Mouse (Mus musculus): ENCODE data around the gene Limk1.
"Not testable (repeated sequence)": the region's sequence is repeated elsewhere in the genome, so short reads cannot be mapped to it uniquely, and the experiment has no call there.

Limk1 gene

DNA sequence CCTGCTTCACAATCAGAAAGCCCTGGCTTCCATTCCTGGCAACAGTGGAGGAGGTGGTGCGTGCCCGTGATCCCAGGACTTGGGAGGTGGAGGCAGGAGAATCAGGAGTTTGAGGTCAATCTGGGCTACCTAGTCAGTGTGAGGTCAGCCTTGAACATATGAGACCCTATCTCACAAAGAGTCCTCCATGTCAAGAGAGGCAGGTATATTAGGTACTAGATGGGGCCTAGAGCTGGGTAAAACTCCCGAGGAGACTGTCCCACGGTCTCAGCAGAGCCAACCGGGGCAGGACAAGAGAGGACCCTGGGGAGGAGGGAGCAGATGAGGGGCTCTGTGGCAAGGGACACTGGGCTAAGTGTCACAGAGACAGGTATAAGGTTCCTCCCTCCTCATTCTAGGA, 10.9 kb downstream of the Limk1 start:
- DNase-seq (ENCODE audit: low spot score in 2 of 2) = no peak

DNA sequence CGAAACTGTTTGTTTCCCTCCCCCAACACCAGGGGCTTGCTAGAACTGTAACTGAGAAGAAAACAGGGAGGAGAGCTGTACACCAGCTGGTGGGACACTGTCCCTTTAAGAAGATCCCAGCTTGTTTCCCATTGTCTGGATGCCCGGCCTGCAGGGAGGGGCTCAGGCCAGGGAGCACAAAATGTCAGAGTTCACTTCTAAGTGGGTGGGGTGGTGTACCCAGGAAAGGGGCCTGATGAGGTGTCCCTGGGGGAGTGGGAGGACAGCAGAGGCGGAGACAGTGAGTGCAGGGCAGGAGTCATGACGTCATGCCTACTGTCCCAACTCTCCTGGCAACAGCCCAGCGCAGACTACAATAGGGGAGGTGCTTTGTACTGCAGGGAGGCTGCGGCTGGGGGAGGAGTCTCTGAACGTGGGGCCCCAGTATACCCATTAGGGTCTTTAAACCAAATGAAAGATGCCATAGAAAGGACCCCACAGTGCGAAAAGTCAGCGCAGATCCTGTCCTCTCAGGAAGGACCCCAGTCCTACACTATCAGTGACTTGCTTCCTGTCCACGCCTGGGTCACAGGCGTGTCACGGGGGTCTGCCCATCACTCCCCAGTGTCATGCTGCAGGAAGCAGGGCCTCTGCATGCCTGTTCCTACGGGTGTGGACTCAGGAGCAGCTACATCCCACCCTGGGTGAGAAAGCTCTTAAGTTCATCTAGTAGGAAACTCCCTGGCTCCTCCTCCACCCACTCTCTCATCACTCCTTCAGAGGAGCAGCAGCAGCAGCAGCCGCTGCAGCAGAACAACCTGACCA, 12.2 kb downstream of the Limk1 start:
- peak; percentile 55 to 79 for DNase-seq (ENCODE audit: low spot score in 2 of 2)

DNA sequence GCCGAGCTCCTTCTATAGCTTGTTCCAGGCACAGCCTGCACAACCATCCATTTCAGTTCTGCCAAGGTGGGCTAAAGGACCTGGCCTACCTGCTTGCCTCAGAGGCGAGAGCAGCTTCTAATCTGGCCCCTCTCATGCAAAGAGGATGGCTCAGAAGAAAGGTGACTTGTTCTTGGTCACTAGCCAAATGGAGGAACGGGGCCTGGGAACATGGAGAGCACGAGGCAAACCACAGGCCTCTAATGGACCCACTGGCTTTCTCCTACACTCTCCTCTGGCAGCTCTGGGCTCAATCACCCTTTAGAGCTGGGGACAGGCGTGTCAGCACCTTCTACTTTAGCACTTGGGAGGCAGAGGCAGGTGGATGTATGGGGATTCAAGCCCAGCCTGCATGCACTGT, 13.4 kb downstream of the Limk1 start:
- DNase-seq (ENCODE audit: low spot score in 2 of 2) = no peak

DNA sequence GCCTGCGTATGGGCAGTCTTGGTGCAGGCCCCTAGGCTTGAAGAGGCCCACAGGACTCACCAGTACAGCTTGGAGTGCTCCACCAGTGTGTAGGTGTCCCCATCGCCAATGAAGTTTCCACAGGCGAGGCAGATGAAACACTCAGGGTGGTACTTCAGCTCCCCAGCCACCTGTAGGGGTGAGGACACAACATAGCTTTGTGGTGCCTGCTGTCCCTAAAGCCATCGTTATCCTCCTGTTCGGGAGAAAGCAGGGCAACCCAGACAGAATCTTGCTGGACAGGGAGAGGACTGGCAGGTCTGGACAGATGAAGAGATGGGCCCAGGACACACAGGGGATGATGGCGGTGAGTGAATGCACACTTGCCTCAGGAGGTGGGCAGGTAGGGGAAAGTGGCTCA, 15.8 kb downstream of the Limk1 start:
- no peak for DNase-seq (ENCODE audit: low spot score in 2 of 2)

DNA sequence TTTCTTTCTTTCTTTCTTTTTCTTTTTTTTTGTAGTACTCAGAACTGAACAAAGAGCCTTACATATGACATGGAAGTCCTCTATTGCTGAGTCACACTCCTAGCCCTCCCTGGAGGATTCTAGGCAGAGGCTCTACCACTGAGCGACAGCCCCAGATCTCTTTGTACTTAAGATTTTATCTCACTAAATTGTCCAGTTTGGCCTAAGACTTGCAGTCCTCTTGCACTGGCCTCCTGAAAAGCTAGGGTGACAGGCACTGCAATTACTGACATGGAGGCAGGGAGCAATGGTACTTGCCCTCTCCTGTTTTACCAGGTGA, 16.2 kb downstream of the Limk1 start:
- no peak for DNase-seq (ENCODE audit: low spot score in 2 of 2)

DNA sequence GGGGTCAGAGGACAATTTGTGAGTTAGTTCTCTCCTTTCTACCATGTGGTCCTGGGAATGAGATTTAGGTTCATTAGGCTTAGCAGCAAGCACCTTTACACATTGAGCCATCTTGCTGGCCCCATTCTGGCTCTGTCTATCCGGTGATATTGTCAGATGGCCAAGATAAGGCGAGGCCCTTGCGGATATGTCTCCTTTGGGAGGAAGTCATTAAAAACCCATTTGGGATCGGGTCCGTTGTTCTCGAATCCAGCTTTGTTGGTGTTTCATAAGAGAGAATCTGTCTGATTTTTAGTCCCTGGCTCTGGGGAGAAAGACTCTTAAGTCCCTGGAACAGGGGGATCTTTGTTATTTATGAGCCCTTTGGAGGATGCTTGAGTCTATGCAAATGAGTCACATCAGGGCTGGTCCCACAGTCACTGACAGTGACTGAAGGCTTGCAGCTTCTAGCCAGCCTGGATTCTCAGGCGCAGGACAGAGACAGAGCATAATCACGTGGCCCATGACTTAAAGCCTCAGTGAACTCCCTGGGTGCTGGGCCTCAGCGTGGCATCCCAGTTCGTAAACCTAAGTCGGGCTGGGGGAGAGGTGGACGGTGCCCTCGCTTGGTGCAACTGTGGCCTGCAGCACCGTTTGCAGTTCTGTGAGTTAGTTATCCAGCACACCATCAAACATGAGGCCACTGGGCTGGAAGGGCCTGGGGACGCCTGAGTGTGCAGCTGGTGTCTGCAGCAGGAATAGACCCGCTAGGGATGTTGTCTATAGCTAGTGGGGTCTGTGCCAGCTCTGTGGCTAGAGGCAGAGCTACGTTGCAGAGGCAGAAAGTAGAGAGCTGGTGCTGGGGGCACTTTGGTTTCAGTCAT, 16.8 kb downstream of the Limk1 start:
- DNase-seq (ENCODE audit: low spot score in 2 of 2) = no peak

DNA sequence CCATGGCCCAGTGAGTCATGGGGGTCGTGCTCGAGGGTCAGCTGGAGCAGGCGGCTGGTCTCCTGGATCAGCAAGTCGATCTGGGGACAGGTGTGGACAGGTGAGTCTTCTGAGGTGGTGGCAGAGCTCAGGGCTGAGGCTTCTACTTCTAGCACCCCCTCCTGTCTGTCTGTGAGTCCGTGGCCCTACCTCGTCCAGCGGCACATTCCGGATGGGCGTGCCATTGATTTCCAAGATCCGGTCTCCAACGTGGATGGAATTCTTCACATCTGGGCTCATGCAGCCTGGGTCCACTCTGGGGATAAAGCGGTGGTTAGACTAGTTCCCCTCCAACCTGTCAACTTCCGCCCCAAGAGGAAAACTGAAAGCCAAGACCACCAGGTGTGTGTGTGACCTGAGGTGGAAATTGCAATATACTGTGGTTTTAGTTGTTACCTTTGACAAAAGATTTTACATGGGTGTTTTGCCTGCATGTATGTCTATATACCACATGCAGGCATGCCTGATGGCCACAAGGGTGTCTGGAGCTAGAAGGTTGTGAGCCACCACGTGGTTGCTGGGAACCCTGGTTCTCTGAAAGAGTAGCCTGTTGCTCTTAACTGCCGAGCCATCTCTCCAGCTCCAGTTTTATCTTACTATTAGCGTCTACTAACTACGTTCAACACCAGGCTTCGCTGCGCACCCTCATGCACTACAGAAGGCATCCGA, 19.2 kb downstream of the Limk1 start:
- no peak for DNase-seq (ENCODE audit: low spot score in 2 of 2)

DNA sequence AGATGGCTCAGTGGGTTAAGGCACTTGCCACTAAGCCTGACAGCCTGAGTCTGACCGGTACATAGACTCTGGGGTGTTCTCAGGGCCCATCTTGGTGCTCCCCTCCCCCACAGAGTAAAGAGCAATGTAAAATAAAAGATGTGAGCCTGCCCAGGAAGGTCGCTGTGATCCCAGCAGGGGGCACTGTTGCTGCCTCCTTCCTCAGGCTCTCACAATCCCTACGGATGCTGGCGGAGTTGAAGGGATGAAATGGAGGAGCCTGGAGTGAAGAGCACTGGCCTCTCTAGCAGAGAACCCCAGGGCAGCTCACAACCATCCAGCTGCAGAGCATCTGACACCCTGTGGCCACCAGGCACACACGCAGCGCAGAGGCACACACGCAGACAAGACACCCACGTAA, 19.9 kb downstream of the Limk1 start:
- no peak for DNase-seq (ENCODE audit: low spot score in 2 of 2)

DNA sequence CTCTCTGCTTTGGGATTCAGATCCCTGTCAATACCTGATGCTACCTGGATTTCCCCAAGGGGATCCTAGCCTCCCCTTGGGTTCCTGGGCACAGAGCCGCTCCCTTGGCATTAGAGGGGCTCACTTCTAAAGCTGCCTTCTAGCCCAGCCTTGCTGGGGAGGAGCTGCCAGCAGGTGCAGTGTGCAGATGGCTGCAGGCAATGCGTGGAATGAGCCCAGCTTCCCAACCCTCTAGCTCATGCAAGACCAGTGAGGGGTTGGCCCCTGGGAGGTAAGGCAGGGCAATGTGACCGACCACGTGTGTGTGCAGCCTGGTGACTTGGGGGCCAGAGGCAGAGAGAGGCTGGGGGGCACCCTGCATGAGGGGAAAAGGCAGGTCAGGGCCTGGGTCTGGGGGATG, 31.7 kb downstream of the Limk1 start:
- DNase-seq (ENCODE audit: low spot score in 2 of 2) = no peak

DNA sequence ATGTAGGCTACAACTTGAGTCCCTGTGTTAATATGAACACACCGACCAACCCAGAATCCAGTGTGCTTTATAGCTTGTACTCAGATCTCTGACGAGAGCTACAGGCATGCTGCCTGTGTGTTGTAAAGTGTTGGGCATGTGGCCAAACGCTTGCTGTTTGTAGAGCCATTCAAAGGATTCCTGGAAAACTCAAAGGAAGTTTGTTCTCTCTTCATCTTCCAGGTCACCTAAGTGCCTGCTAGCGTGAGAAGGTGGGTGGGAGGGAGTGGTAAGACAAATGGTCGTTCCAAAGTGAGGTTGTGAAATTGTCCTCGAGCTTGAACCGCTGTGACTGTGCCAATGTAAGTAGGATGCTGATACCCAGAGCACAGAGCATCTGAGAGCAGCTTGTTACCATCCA, 36.4 kb downstream of the Limk1 start:
- no peak for DNase-seq (ENCODE audit: low spot score in 2 of 2)

DNA sequence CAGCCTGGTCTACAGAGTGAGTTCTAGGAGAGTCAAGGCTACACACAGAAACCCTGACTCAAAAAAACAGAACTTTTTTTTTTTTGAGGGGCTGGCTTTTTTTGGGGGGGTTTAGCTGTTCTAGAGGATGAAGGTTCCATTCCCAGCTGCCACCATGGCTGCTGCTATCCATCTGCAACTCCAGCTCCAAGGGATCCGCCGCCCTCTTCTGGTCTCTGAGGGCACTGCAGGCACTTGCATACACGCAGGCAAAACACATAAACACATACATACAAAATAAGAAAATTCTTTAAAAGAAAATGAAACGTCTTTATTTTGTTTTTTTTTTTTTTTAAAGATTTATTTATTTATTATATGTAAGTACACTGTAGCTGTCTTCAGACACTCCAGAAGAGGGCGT, 37.5 kb downstream of the Limk1 start:
- no peak for DNase-seq (ENCODE audit: low spot score in 2 of 2)

DNA sequence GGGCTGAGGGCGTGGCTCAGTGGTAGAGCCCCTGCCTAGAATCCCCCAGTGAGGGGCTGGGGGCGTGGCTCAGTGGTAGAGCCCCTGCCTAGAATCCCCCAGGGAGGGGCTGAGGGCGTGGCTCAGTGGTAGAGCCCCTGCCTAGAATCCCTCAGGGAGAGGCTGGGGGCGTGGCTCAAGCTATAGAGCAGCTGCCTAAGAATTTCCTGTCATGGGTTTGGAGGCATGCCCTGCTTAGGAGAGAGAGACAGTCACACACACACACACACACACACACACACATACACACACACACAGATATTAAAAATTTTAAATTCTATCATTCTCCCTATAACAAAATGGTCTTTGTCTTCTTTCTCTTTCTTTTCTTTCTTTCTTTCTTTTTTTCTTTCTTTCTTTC, 39.4 kb downstream of the Limk1 start:
- DNase-seq (ENCODE audit: low spot score in 2 of 2) = not testable (repeated sequence)

DNA sequence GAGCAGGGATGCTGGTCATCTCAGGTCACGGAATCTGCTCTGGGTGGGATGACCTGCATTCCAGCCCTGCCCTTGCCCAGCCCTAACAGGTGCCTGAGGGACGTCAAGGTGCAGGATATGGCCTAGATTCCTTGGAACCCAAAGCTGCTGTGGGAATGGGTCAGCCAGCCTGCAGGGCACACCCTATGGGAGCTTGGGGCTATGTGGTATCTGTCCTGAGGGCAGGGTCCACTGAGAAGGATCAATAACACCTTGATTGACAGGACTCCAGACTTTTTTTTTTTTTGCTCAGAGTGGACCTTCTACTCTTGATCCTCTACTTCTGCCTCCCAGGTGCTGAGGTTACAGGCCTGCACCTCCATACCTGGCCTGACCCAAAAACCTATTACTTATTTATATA, 41.0 kb downstream of the Limk1 start:
- DNase-seq (ENCODE audit: low spot score in 2 of 2) = no peak

DNA sequence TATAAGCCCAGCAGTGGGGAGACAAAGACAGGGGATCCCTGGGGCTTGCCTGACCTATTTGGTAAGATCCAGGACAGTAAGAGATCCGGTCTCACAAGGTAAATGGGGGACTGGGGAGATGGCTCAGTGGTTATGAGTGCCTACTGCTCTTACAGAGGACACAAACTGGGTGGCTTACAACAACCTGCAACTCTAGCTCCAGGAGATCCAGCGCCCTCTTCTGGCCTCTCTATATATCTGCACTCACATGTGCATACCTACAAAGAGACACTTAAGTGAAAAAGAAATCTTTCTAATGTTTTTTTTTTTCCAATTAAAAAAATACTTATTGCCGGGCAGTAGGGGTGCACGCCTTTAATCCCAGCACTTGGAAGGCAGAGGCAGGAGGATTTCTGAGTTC, 41.9 kb downstream of the Limk1 start:
- no peak for DNase-seq (ENCODE audit: low spot score in 2 of 2)

DNA sequence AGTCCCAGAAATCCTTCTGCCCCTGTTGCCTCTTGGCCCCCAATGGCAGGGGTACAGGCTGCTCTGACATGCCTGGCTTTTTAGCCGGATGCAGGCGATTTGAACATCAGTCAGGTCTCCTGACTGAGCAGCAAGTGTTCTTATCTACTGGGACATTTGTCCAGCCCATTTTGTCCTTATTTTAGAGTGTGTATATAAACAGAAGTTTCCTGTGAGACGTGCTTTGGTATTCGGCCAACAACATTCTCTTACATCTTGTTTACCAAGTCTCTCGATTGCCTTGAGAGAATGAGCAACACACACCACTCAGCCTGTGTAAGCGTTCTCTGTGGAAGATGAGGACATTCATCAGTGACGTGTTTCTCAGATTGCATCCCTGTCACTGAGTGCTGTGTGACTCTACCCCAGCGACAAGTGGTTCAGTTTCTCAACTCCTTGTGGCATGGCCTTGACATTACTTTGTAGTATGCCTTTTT, 43.7 kb downstream of the Limk1 start:
- DNase-seq (ENCODE audit: low spot score in 2 of 2) = no peak

DNA sequence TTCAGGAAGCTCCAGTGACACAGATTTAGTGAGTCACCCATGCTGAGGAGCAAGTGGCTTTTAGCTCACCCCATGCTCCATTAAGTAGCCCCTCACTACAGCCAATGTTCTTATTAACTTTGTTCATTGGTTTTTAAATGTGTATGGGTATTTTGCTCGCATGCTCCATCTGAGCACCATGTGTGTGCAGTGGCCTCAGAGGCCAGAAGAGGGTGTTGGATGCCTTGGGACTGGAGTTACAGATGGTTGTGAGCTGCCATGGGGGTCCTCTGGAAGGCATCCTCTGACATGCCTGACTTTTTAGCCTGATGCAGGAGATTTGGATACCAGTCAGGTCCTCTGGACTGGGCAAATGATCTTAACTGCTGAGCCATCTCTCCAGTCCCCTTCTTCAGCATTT, 44.3 kb downstream of the Limk1 start:
- DNase-seq (ENCODE audit: low spot score in 2 of 2) = no peak

DNA sequence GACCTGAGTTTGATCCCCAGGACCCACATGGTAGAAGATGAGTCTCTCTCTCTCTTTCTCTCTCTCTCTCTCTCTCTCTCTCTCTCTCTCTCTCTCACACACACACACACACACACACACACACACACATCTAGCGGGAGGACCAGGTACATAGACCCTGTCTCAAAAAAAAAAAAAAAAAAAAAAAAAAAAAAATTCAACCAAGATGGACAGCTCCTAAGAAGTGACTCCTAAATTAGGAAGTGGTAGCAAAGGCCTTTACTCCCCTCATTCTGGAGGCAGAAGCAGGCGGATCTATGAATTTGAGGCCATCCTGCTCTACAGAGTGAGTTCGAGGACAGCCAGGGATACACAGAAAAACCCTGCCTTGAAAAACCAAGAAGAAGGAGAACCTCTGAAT, 48.0 kb downstream of the Limk1 start:
- no peak for DNase-seq (ENCODE audit: low spot score in 2 of 2)

DNA sequence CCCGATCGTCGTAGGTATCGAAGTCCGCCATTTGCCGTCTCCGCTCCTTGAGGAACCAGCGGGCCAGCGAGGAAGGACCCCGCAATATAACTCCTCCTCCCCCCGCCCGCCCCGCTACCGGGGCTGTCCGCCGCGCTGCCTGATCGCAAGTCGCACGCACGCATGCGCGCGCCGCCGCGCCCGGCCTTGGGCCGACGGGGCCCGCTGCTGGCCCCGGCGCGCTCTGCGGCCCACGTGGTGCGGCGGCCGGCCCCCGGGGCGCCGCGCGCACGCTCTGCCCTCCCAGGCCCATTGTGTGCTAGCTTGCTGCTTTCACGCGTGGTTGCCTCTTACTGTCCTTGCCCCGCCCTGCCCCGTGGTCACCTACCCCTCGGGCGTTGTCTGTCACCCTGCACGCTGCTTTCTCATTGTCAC, 49.1 kb downstream of the Limk1 start, which contains the start of gene Eif4h:
Gene Eif4h, minus strand, starts transcription at position 222 of the 414 bp plus-strand sequence.
- peak; percentile 93 to 96 for DNase-seq (ENCODE audit: low spot score in 2 of 2)

DNA sequence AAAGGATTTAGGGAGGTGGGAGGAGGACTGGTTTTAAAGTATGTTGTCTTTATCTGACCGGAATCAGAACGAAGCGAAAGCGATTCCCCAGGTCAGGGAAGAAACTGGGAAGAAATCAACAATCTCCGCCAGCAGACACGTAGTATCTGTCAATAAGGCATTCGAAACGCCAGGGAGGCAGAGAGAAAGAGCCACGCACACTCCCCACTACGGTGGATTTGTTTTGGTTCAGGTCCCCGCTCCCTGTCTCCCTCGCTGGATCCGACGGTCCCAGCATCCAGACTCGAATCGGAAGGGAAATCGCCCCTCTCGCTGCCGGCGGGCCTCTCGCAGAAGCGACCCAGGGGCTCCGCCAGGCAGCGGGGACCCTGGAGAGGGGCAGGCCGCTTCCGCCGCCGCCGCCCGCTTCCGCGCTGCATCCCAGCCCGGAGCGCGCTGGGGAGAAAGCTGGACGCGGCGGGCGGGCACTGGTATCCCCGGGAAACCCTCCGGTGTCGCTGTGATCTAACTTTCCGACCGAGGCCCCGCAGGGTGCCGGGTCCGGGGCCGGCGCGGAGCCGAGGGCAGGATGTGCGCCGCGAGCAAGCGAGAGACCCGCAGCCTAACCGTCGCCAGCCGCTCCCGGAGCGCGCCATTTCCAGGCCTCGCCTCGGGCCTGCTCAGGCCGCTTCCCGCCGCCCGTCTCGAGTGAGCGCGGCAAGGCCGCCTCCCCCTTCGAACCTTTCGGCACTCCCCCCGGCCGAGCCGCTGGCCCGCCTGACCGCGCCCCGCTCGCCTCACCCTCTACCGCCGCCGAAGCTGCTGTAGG, 49.7 kb downstream of the Limk1 start:
- no peak for DNase-seq (ENCODE audit: low spot score in 2 of 2)

DNA sequence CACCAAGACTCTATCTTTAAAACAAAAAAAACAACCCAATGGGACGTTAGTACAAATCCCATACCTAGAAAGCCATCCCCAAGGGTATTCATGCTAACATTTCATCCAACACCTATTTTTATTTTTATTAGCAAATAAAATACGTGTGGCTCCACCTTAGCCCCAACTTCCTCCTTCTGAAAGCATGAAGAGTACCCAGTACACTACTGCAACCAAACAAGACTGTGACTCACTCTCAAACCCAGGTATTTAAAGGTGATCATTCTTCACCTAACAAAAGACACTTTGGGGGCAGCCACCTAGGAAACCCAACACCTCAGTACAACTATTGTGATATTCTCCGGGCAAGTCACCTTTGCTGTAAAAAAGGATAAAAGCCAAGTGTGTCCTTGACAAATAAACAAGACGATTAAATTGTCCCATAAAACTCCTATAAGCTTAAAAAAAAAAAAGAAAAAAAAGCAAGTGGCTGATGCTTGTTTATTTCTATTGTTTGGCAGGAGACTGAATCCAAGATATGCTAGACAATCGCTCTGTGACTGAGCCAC, 50.5 kb downstream of the Limk1 start:
- DNase-seq (ENCODE audit: low spot score in 2 of 2) = no peak

DNA sequence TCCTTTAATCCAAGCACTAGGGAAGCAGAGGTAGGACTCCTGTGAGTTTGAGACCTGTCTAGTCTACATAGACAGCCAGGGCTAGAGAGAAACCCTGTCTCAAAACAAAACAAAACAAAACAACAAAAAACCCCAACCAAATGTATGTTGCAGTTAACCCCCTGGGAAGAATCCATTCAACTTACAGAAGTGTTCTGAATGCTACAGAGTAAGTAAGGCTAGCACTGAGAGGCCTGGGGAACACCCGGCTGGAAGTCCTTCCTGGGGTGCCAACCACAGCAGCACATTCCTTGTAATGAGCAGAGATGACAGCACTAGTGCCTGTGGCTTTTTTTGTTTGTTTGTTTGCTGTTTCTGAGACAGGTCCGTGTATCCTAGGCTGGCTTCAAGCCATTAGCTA, 55.6 kb downstream of the Limk1 start:
- DNase-seq (ENCODE audit: low spot score in 2 of 2) = no peak

All from urinary bladder, adult 18-20 months (tissue).